Mouse (Mus musculus): ENCODE results near the gene Ccr10. TPM values are rescaled to one million over a fixed set of nuclear protein-coding genes. Genes with fewer than 3 reads are reported as not detected.
A peak's percentile ranks its signal among the peaks of the same experiment; 100 is the strongest.
"Not testable (repeated sequence)": the region's sequence is repeated elsewhere in the genome, so short reads cannot be mapped to it uniquely, and the experiment has no call there.

Ccr10 gene
- total RNA-seq, 2 experiments from 2014 or later, result not detected

- no peak for DNase-seq
- intact Hi-C loops (cut with DNase I), result no loop called here
These were observed 13.7 kb downstream of the Ccr10 start for GRCm38 (mm10) chr11:101161551-101161950.

DNA sequence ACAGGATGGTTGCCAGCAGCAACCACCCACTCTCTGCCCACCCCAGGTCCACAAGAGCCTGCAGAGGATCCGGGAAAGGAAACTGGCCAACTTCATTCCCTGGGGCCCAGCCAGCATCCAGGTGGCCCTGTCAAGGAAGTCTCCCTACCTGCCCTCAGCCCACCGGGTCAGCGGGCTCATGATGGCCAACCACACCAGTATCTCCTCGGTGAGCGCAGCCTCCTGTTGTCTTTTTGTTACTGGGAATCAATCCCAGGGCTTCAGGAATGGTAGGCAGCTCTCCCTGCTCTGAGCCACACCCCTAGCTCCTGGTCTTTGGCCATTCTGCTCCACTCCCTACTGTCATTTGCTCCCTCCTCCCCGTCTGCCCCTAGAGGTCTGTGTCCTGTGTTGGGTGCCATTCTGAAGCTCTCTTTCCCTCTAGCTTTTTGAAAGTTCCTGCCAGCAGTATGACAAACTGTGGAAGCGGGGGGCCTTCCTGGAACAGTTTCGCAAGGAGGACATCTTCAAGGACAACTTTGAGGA is 14.2 kb downstream of the Ccr10 start:
- intact Hi-C loops (cut with DNase I), result not testable (repeated sequence)

DNA sequence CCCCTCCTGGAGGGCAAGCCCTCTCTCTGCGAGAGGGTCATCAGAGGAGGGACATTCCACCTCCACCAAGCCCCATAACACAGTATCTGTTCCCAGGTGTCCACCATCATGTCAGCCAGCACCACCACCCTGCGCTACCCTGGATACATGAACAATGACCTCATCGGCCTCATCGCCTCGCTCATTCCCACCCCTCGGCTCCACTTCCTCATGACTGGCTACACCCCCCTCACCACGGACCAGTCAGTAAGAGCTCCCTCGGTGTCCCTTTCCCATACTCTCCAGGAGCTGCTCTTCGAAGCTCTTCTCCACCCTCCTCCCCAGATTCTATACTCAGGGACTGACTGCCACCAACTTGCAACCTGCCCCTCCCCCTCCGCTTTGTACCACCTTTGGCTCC is 15.1 kb downstream of the Ccr10 start:
- intact Hi-C loops (cut with DNase I), result not testable (repeated sequence)

More for the DNA sequence above, 14.2 kb downstream of the Ccr10 start:
- DNase-seq, result not testable (repeated sequence)

DNA sequence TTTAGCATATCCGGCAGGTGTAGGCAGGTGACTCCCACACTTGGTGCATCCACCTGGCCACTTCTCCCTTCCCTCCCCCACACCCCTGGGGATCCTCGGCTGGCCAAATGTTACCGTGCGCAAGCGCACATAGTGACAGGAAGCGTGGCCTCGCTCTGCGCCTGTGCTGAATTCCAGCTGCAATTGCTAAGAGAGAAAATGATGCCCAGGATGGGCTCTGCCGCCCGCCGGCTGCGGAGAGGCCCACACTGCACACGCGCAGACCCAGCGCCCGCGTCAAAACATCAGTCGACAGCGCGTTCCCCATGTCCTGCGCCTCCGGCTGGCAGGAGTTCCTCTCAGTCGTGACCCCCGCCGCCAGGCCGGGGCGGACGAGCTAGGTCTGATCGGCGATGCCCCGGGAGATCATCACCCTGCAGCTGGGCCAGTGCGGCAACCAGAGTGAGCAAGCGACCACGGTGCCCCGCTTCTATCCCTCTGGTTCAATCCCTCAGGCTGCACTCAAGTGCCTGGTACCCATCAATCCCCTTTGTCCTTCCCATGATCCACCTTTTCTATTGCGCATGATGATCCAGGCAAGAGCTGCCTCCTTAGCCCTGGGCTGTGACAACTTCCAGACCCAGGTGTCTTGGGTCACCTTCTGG is 19.4 kb downstream of the Ccr10 start, which contains the start of gene Tubg2:
Gene Tubg2 (plus strand): TSS at position 180 of the 644 bp plus-strand sequence.
- intact Hi-C loops (cut with DNase I), result no loop called here
- peak; percentile 54 to 69 for DNase-seq

More for the DNA sequence above, 15.1 kb downstream of the Ccr10 start:
- not testable (repeated sequence) for DNase-seq

GRCm38 (mm10) chr11:101155151-101155550 is 20.1 kb downstream of the Ccr10 start:
- DNase-seq, result no peak
- intact Hi-C loops (cut with DNase I), result no loop called here

DNA sequence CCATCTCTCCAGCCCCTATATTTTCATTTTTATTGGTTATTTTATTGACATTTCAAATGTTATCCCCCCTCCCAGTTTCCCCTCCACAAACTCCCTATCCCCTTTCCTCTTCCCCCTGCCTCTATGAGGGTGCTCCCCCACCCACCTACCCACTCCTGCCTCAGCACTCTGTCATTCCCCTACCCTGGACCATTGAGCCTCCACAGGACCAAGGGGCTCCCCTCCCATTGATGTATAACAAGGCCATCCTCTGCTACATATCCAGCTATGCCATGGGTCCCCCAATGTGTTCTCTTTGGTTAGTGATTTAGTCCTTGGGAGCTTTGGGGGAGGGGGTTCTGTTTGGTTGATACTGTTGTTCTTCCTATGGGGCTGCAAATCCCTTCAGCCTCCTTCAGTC is 20.6 kb downstream of the Ccr10 start:
- DNase-seq, result no peak
- intact Hi-C loops (cut with DNase I), result no loop called here

DNA sequence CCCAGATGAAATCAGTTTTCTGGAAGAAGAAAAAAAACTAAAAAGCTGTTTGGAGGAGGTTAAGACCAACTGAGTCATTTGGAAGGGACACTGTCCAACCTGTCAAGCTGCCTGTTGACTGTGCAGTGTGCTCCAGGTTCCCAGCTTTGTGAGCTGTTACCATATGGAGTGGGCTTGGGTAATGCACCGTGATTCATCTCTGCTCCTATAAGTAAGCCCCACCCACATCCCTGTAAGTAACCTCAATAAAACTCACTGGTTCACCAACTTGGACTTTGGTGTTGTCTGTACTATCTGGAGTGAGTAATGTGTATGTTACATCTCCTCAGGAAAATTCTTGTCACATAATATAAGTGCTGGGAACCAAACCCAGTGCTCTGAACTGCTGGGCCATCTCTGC is 22.4 kb downstream of the Ccr10 start:
- no peak for DNase-seq
- intact Hi-C loops (cut with DNase I), result no loop called here

- DNase-seq, result no peak
- intact Hi-C loops (cut with DNase I), result no loop called here
These were observed 24.2 kb downstream of the Ccr10 start for GRCm38 (mm10) chr11:101151063-101151462.

GRCm38 (mm10) chr11:101149178-101150105 is 25.8 kb downstream of the Ccr10 start:
- peak; percentile 55 to 71 for DNase-seq
- intact Hi-C loops (cut with DNase I), result no loop called here

GRCm38 (mm10) chr11:101148751-101149150 is 26.5 kb downstream of the Ccr10 start:
- intact Hi-C loops (cut with DNase I), result no loop called here
- DNase-seq, result no peak

DNA sequence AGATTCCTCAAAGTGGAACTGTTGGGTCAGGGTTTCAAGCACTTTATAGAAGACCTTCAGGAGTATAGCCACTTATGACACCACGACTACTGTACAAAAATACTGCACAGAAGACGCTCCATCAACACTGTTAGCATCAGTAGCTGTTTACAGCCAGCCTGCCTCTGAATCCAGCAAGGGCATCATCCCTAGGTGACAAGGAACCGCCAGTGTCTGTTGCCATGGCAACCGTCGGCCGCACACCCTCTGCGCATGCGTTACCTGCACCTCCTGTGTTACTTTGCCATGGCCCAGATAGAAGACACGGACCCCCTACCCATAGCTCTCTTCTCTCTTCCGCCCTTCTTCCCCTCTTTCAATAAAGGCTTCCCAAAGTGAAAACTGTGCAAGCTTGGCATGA is 28.9 kb downstream of the Ccr10 start:
- intact Hi-C loops (cut with DNase I), result no loop called here
- DNase-seq, result no peak

DNA sequence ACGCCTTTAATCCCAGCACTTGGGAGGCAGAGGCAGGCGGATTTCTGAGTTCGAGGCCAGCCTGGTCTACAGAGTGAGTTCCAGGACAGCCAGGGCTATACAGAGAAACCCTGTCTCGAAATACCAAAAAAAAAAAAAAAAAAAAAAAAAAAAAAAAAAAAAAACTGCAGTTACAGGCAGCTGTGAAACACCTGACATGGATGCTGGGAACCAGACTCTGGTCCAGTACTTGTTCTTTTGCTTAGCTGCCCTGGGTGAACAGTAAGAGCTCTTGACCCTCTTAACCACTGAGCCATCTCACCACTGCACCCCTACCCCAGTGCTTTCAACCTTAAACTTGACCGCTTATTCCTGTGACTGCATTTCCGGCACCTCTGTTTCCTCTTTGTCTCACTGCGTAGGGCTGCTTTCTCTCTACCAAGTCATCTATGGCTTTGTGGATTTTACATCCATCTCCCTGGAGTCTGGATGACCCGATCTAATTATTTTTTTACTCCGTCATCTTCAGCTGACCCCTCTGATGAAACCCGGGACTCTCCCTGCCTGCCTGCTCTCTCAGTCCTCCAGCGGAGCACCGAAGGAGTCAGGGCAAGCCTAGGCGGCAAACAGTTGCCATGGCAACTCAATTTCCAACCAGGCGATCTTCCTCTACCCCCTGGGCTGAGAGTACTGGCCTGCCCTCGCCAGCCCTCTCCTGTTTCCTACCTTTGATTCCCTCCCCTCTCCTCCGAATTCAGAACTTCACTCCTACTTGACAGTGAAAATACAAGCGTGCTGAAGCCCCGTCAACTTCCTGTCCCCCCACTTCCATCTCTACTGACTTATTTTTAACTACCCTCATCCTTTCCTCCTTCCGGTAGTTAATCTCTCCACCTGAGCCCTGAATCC is 31.7 kb downstream of the Ccr10 start:
- peak in 1 of 2 experiments; percentile 16 for DNase-seq
- intact Hi-C loops (cut with DNase I), result no loop called here

DNA sequence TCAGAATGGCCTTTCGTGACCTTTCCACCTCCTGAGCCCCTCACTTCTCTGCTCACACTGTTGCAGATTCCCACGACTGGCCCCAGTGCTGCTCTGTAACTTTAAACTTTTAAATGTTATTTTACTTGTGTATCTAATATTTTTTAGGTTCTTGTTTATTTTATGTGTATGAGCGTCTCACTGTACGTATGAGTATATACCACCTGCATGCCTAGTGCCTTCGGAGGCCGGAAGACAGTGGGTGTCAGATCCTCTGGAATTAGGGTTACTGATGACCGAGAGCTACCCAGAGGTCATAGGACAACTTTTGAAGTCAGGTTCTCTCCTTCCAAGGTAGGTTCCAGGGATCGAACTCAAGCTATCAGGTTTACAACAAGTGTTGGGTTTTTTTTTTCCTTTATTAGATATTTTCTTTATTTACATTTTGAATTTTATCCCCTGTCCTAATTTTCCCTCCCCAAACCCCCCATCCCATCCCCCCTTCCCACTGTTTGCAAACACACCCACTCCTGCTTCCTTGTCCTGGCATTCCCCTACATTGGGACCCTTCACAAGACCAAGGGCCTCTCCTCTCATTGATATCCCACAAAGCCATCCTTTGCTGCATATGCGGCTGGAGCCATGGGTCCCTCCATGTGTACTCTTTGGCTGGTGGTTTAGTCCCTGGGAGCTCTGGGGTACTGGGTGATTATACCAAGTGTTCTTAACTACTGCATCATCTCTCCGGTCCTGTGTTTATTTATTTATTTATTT is 32.9 kb downstream of the Ccr10 start:
- intact Hi-C loops (cut with DNase I), result no loop called here
- no peak for DNase-seq

DNA sequence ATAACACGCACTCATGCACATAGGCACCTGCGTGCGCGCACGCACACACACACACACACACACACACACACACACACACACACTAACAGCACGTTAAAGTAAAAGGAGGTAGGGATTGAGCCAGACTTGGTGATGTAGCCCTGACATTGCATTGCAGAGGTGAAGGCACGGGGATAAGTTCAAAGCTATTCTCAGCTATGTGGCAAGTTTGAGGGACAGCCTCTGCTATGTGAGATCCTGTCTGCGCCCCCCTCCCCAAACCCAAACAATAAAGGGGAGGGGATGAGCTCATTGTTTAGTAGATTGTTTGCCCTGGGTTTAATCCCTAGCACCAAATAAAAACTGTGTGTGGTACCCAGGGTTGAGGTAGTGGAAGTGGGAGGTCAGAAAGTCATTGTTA is 34.2 kb downstream of the Ccr10 start:
- intact Hi-C loops (cut with DNase I), result no loop called here
- no peak for DNase-seq

DNA sequence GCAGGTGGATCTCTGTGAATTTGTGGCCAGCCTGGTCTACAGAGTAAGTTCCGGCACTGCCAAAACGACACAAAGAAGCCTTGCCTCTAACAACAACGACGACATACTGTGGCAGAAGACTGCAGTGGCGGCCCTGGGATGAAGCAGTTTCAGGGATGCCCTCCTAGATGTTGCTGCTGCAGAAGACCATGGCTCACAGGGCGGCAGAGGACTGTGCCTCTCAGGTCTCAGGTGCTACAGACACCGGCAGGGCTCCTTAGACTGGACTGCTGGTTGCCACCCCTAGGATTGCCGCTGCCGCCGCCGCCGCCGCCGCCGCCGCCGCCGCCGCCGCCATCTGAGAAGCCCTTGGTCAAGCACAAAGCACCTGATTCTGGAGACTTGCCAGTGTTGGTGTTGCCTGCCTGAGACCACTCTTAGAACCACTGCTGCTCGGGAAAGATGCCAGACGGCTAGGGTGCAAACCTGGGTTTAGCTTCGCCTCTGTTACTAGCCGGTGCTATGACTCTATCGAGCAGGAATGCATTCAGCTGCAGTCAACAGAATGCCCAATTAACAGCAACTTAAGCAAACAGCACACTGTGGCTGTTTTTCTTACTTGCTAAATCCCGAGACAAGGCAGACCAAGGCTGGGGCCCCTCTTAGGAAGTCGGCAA is 35.0 kb downstream of the Ccr10 start:
- peak in 1 of 2 experiments; percentile 30 for DNase-seq
- intact Hi-C loops (cut with DNase I), result no loop called here

GRCm38 (mm10) chr11:101138536-101139181 is 36.6 kb downstream of the Ccr10 start:
- intact Hi-C loops (cut with DNase I), result no loop called here

DNA sequence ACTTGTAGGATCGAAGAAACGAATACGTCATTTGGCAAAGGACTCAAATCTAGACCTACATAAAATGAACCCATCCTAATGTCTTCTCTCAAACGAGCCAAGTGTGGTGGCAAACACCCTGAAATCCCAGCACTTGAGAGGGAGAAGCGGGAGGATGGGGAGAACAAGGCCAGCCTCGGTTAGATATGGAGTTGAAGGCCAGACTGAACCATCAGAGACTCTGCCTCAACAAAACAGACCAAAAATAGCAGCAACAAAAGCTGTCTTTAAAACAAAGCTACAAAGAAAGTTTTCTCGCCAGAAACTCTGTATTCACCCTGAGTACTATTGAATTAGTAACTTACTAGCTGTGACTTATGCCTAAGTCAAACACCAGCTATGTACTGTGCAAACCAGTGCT is 38.2 kb downstream of the Ccr10 start:
- intact Hi-C loops (cut with DNase I), result no loop called here

More at GRCm38 (mm10) chr11:101138536-101139181, 36.6 kb downstream of the Ccr10 start:
- DNase-seq, result peak in 1 of 2 experiments; percentile 25

DNA sequence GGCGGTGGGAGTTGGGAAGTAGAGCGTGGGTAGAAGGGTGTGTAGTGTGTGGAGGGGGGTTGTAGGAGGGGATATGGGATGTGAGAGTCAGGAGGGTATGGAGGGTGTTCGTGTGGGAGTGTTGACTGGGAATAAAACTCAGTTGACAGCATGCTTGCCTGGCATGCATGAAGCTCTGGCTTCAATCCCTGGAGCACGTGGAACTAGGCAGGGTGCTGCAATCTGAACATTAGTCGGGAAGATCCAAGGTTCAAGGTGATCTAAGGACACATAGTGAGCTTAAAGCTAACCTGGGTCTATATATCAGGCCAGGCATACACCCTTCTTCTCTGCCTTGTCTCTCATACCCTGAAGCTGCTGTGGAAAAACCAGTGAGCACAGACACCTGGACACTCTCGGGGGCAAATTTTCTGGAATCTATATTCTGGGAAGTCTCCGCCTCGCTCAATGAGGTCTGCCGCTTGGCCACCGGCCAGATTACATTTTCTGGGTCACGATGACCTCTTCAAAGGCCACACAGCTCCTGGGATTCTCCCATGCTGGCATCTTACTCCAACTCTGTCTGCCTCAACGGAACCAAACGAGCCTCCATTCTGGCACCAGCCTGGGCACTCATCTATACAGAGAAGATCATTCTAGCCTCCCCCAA is 40.9 kb downstream of the Ccr10 start:
- intact Hi-C loops (cut with DNase I), result no loop called here
- DNase-seq, result peak in 1 of 2 experiments; percentile 32

More for the DNA sequence above, 38.2 kb downstream of the Ccr10 start:
- DNase-seq, result no peak

Data from heart, postnatal 14 days (tissue).